Mouse (Mus musculus) heart, embryonic 16.5 days (tissue): ENCODE data around the gene Cdh4. TPM values are rescaled to one million over a fixed set of nuclear protein-coding genes. Genes with fewer than 3 reads are reported as not detected.

Experiments
- ATAC-seq: fragments of 200-750 bp; cut with Nextera tagmentation; replicated peaks from 2 replicates; pipeline ENCODE4 v1.8.0; 2017; ENCODE audit warnings: moderate number of reproducible peaks; ENCODE audit not compliant: insufficient read depth, low FRiP score; ENCODE audit errors: extremely low read depth
- H3K27ac ChIP-seq: fragments of 300-500 bp; sonication (generic); 2 replicates; pipeline ENCODE4 v1.5.1; 2014; ENCODE audit warnings: mild to moderate bottlenecking, low read length, control low read depth, moderate library complexity
- H3K27me3 ChIP-seq: fragments of 300-500 bp; sonication (generic); 2 replicates; pipeline ENCODE4 v1.6.1; 2014; ENCODE audit warnings: low read length, mixed read lengths; ENCODE audit not compliant: control insufficient read depth, insufficient read depth
- H3K36me3 ChIP-seq: fragments of 300-500 bp; sonication (generic); 2 replicates; pipeline ENCODE4 v1.6.1; 2014; ENCODE audit not compliant: control insufficient read depth, insufficient read depth
- H3K4me1 ChIP-seq: fragments of 300-500 bp; sonication (generic); 2 replicates; pipeline ENCODE4 v1.6.1; 2014; ENCODE audit warnings: low read length, mixed read lengths; ENCODE audit not compliant: control insufficient read depth, insufficient read depth
- H3K4me2 ChIP-seq: fragments of 300-500 bp; sonication (generic); 2 replicates; pipeline ENCODE4 v1.6.1; 2014; ENCODE audit warnings: low read depth, mild to moderate bottlenecking, control low read depth, low read length
- H3K4me3 ChIP-seq: fragments of 300-500 bp; sonication (generic); 2 replicates; pipeline ENCODE4 v1.5.1; 2014; ENCODE audit warnings: mild to moderate bottlenecking, control low read depth, low read length
- H3K9ac ChIP-seq: fragments of 300-500 bp; sonication (generic); 2 replicates; pipeline ENCODE4 v1.6.1; 2014; ENCODE audit warnings: low read length, control low read depth
- H3K9me3 ChIP-seq: fragments of 300-500 bp; sonication (generic); replicated peaks from 2 replicates; pipeline ENCODE4 v1.6.1; 2016; ENCODE audit warnings: low read length; ENCODE audit not compliant: control insufficient read depth
- WGBS: fragments of 180-500 bp; shearing (Covaris S2); extraction: QIAGEN DNeasy Blood & Tissue Kit; methylation state at CpG from one replicate; pipeline ENCODE4 v1.1.7; 2014; 5-methylcytosine and 5-hydroxymethylcytosine counted together
- polyA plus RNA-seq: library from polyadenylated mRNA; unstranded; fragments of >200 nt; fragmentation: Nextera tagmentation; extraction: Ambion mirVana; gene quantifications from 2 replicates; pipeline ENCODE4 v1.2.1, GENCODE M21; 2015

The Cdh4 gene
- polyA plus RNA-seq, result 3.5 and 6.5 TPM in 2 replicates

DNA sequence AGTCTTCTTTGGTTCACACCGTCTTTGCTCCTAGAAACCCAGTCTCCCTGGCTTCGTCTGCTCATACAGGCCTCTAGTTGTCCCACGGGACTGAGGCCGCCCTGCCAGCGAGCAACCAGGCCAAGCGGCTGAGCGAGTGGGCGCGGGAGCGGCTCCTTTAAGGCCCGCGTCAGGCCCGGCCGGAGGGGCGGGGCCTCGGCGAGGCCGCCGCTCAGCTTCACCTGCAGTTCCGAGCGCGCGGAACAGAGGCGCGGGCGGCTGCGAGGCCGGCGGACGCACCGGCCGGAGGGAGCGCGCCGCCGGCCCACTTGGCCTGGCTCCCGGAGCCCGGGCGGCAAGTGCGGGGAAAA is at the start of gene Cdh4:
TSS of gene Cdh4 (plus strand) at position 241 of the 350 bp plus-strand sequence.
- WGBS, result 0% methylated on average over 40 of the region's 40 CpGs
- peaks cover 53% of the 10 kb centered on the region for H3K27me3 ChIP-seq
- peak; percentile 78 for ATAC-seq

DNA sequence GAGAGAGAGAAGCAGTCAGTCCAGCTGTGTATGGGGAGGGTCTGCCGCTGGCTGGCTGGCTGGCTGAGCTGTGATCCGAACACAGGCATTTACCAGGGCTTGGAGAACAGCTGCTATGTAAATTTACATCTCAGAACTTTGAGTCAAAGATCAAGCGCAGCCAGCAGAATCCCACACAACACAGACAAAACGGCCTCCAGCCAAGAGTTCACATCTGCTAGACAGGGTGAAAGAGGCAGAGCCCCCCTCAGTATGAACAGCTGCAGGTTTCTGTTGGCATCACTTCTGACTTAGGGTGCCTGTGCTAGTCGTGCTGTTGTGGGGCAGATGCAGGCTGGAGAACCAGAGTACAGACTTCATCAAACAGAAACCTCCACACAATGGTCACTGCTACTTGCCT is 46.8 kb upstream of the Cdh4 start:
- Histone ChIP-seq H3K9ac (no peak overlapping the region), H3K4me2 (no peak overlapping the region), H3K4me3 (no peak overlapping the region), H3K4me1 (no peaks in the 10 kb centered on the region), H3K27ac (no peak overlapping the region), H3K36me3 (no peaks in the 10 kb centered on the region), H3K9me3 (no peaks in the 10 kb centered on the region), H3K27me3 (no peaks in the 10 kb centered on the region)
- WGBS, result 60% methylated on average over 5 of the region's 5 CpGs
- ATAC-seq, result no peak

More for the DNA sequence above, at the start of gene Cdh4:
- peaks cover 5% of the 10 kb centered on the region for H3K4me1 ChIP-seq
- H3K4me2 ChIP-seq, result peak within 1 kb of the TSS; percentile 92
- H3K9me3 ChIP-seq, result no peaks in the 10 kb centered on the region
- no peak within 1 kb of the TSS for H3K27ac ChIP-seq
- H3K4me3 ChIP-seq, result peak within 1 kb of the TSS; percentile 67
- H3K9ac ChIP-seq, result peak within 1 kb of the TSS; percentile 68
- no peaks in the 10 kb centered on the region for H3K36me3 ChIP-seq

DNA sequence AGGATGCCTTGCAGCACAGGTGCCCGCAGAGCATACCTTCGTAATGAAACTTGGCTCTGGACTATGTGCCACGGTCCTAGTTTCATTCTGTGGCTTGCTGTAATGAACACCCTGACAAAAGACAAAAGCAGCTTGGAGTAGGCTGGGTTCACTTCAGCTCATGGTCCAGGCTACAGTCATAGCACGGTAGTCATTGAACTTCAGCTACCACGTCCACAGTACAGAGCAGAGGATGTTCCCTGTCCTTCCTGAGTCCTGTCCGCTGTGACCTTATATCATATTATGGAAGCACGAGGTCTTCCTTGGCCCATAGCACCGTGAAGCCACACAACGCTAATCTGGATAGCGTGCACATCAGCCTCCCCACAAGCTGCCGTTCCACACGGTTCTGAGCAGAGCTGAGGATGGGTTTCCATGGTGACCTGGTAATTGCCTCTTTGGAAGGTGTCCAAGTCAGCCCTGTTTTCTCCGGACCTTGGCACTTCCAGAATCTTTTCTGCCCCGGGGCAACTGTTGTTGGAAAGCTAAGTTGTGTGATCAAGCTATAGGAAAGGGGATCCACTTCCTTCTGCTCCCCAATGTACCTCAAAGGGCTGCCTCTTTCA is 42.5 kb upstream of the Cdh4 start:
- no peak overlapping the region for H3K4me3 ChIP-seq
- H3K27ac ChIP-seq, result no peak overlapping the region
- H3K4me2 ChIP-seq, result no peak overlapping the region
- H3K27me3 ChIP-seq, result 0 out of 2 replicates have a peak, but pooled peaks cover 2% of the 10 kb centered on the region
- no peak overlapping the region for H3K9ac ChIP-seq
- H3K9me3 ChIP-seq, result no peaks in the 10 kb centered on the region
- 78% methylated on average over 14 of the region's 14 CpGs for WGBS
- no peaks in the 10 kb centered on the region for H3K4me1 ChIP-seq
- no peak for ATAC-seq
- H3K36me3 ChIP-seq, result no peaks in the 10 kb centered on the region

DNA sequence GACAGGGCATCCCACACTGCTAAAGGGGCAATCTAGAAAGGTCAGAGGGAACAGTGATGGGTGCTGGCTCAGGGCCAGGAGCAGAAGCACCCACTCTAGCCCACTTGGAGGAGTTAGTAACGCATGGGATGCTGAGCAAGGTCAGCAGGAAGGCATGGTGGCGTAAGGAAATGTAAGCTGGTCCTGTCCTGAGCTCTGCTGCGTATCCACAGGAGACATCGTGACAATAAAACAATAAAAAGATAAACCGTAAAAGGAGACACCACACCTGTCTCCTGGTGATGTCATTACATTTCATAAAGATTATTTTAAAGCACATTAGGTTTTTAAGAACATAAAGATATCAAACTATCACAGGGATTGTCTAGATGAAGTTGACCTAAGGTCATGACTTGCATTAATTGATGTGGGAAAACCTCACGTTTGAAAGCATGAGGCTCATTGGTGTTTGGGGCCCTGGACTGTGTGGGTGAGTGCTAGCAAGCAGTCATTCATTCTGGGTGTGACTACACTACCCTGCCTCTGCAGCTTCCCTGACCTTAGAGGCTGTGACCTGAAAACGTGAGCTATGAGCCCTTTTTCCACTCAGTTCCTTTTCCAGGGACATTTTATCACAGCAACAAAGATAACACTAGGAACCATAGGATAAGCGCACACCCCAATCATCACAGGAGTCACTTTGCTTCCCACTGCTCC is 31.2 kb upstream of the Cdh4 start:
- Histone ChIP-seq H3K9me3 (no peaks in the 10 kb centered on the region), H3K36me3 (no peaks in the 10 kb centered on the region), H3K4me2 (no peak overlapping the region), H3K27ac (no peak overlapping the region), H3K27me3 (no peaks in the 10 kb centered on the region), H3K4me1 (no peaks in the 10 kb centered on the region), H3K4me3 (no peak overlapping the region), H3K9ac (no peak overlapping the region)
- WGBS, result 60% methylated on average over 8 of the region's 8 CpGs
- no peak for ATAC-seq

DNA sequence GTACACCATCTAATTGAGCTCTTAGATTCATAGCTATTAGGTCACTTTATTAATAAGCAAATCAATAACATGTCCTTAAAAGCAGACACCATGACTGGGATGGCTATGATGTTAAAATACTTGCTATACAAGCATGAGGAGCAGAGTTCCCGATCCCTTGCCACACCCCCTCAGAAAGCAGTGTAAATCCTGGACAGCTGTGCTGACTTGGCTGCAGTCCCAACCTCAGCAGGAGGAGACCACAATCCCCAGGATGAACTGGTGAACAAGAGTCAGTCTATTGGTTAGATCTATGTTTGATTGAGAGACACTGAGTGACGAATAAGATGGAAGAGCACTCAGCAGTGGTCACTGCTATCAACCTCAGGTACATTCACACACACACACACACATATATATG is 29.3 kb upstream of the Cdh4 start:
- Histone ChIP-seq H3K27ac (no peak overlapping the region), H3K36me3 (no peaks in the 10 kb centered on the region), H3K9me3 (no peaks in the 10 kb centered on the region), H3K4me1 (no peaks in the 10 kb centered on the region), H3K9ac (no peak overlapping the region), H3K4me3 (no peak overlapping the region), H3K4me2 (no peak overlapping the region), H3K27me3 (no peaks in the 10 kb centered on the region)
- ATAC-seq, result 0 out of 2 replicates have a peak, but pooled peaks have one; percentile 14
- 62% methylated on average over 2 of the region's 2 CpGs for WGBS

- Histone ChIP-seq H3K27ac (no peak overlapping the region), H3K36me3 (no peaks in the 10 kb centered on the region), H3K27me3 (no peaks in the 10 kb centered on the region), H3K9me3 (no peaks in the 10 kb centered on the region), H3K4me1 (no peaks in the 10 kb centered on the region), H3K4me2 (no peak overlapping the region), H3K4me3 (no peak overlapping the region), H3K9ac (no peak overlapping the region)
- no peak for ATAC-seq
- WGBS, result 82% methylated on average over 11 of the region's 11 CpGs
Observed at GRCm38 (mm10) chr2:179414253-179414652, 28.0 kb upstream of the Cdh4 start.

DNA sequence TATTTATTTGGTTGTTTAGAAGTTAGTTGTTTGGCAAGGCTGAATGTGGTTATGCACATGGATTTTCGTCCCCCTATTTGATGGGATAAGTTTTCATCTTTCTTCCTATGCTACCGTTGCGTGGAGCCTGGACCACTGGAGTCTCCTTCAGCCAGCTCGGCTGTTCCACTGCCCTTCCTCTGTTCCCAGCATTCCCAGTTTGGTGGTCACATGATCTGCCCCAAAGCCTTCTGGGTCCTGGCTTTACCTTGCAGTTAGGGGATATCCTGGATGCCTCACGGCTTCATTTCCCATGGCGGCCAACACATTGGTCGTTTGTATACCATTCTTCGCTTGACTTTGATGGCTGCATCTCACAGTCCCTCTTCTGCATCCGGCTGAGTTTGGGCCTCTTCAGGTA is 27.5 kb upstream of the Cdh4 start:
- no peak overlapping the region for H3K9ac ChIP-seq
- no peaks in the 10 kb centered on the region for H3K27me3 ChIP-seq
- no peak for ATAC-seq
- H3K4me3 ChIP-seq, result no peak overlapping the region
- H3K4me2 ChIP-seq, result no peak overlapping the region
- 86% methylated on average over 9 of the region's 9 CpGs for WGBS
- no peak overlapping the region for H3K27ac ChIP-seq
- H3K9me3 ChIP-seq, result no peaks in the 10 kb centered on the region
- no peaks in the 10 kb centered on the region for H3K36me3 ChIP-seq
- no peaks in the 10 kb centered on the region for H3K4me1 ChIP-seq

GRCm38 (mm10) chr2:179415892-179416403 is 26.3 kb upstream of the Cdh4 start:
- Histone ChIP-seq H3K27ac (no peak overlapping the region), H3K4me3 (no peak overlapping the region), H3K27me3 (no peaks in the 10 kb centered on the region), H3K9ac (no peak overlapping the region), H3K4me1 (no peaks in the 10 kb centered on the region), H3K4me2 (no peak overlapping the region), H3K9me3 (no peaks in the 10 kb centered on the region), H3K36me3 (no peaks in the 10 kb centered on the region)
- no peak for ATAC-seq
- WGBS, result 51% methylated on average over 8 of the region's 8 CpGs

- H3K36me3 ChIP-seq, result no peaks in the 10 kb centered on the region
- no peaks in the 10 kb centered on the region for H3K27me3 ChIP-seq
- no peak for ATAC-seq
- no peak overlapping the region for H3K4me3 ChIP-seq
- H3K27ac ChIP-seq, result no peak overlapping the region
- H3K4me1 ChIP-seq, result no peaks in the 10 kb centered on the region
- WGBS, result 81% methylated on average over 16 of the region's 16 CpGs
- H3K9ac ChIP-seq, result no peak overlapping the region
- no peaks in the 10 kb centered on the region for H3K9me3 ChIP-seq
- no peak overlapping the region for H3K4me2 ChIP-seq
Observed at GRCm38 (mm10) chr2:179416587-179417227, 25.5 kb upstream of the Cdh4 start.
